Mouse (Mus musculus) ES-Bruce4 (cell line): ENCODE measurements at regions not wholly inside any gene's neighbourhood (a gene's known extent, or its start where the extent isn't known, plus 50 kb on each side); places are given as distances from the start of the nearest gene placed in this dataset.

ENCODE experiments used
- CTCF ChIP-seq: IDR thresholded peaks from one replicate; pipeline ENCODE4 v1.8.1; 2011; ENCODE audit warnings: low read depth, low read length
- EP300 ChIP-seq: IDR thresholded peaks from 2 replicates; pipeline ENCODE4 v1.6.1; 2011; ENCODE audit warnings: low read depth, low read length; ENCODE audit not compliant: insufficient read depth
- POLR2A ChIP-seq: IDR thresholded peaks from one replicate; pipeline ENCODE4 v1.8.1; 2011; ENCODE audit warnings: low read length; ENCODE audit not compliant: insufficient read depth

GRCm38 (mm10) chr14:17457946-17458345 is 202.1 kb upstream of the Thrb start:
- no peak for TF ChIP-seq EP300
- TF ChIP-seq CTCF = no peak
- TF ChIP-seq POLR2A = no peak
